Mouse (Mus musculus) heart, embryonic 13.5 days (tissue): ENCODE data around the gene Drosha. TPM values are rescaled to one million over a fixed set of nuclear protein-coding genes. Genes with fewer than 3 reads are reported as not detected.

ENCODE experiments used
- ATAC-seq: fragments of 200-750 bp; cut with Nextera tagmentation; 2 replicates; pipeline ENCODE4 v1.8.0; 2017; ENCODE audit warnings: moderate TSS enrichment; ENCODE audit not compliant: insufficient number of reproducible peaks, low FRiP score, low TSS enrichment; ENCODE audit errors: extremely low read depth
- H3K27ac ChIP-seq: fragments of 300-500 bp; sonication (generic); replicated peaks from 2 replicates; pipeline ENCODE4 v1.5.1; 2015; ENCODE audit warnings: moderate library complexity, mild to moderate bottlenecking, inconsistent platforms
- H3K27me3 ChIP-seq: fragments of 300-500 bp; sonication (generic); replicated peaks from 2 replicates; pipeline ENCODE4 v1.6.1; 2015; ENCODE audit warnings: mild to moderate bottlenecking, inconsistent platforms
- H3K36me3 ChIP-seq: fragments of 300-500 bp; sonication (generic); 2 replicates; pipeline ENCODE4 v1.6.1; 2015; ENCODE audit warnings: mild to moderate bottlenecking, inconsistent platforms
- H3K4me1 ChIP-seq: fragments of 300-500 bp; sonication (generic); 2 replicates; pipeline ENCODE4 v1.6.1; 2015; ENCODE audit warnings: inconsistent platforms
- H3K4me2 ChIP-seq: fragments of 300-500 bp; sonication (generic); 2 replicates; pipeline ENCODE4 v1.6.1; 2015; ENCODE audit warnings: inconsistent platforms, mild to moderate bottlenecking, moderate library complexity
- H3K4me3 ChIP-seq: fragments of 300-500 bp; sonication (generic); 2 replicates; pipeline ENCODE4 v1.5.1; 2015; ENCODE audit warnings: moderate library complexity, mild to moderate bottlenecking, inconsistent platforms
- H3K9ac ChIP-seq: fragments of 300-500 bp; sonication (generic); 2 replicates; pipeline ENCODE4 v1.6.1; 2015; ENCODE audit warnings: inconsistent platforms, mild to moderate bottlenecking, moderate library complexity
- H3K9me3 ChIP-seq: fragments of 300-500 bp; sonication (generic); 2 replicates; pipeline ENCODE4 v1.6.1; 2016; ENCODE audit warnings: inconsistent platforms
- WGBS: fragments of 180-500 bp; shearing (Covaris S2); methylation state at CpG from one replicate; pipeline ENCODE4 v1.1.7; 2015; ENCODE audit warnings: mixed read lengths; 5-methylcytosine and 5-hydroxymethylcytosine counted together
- polyA plus RNA-seq: library from polyadenylated mRNA; unstranded; fragments of >200 nt; fragmentation: Nextera tagmentation; extraction: Ambion mirVana; gene quantifications from 2 replicates; pipeline ENCODE4 v1.2.1, GENCODE M21; 2015

The Drosha gene
- polyA plus RNA-seq, 1 experiment from 2014 or later, result 25.5 TPM

GRCm38 (mm10) chr15:12863669-12864068, 39.1 kb downstream of the Drosha start:
- no peak for ATAC-seq
- H3K36me3 ChIP-seq, result peaks cover 83% of the 10 kb centered on the region
- 32% methylated on average over 1 of the region's 1 CpGs for WGBS

GRCm38 (mm10) chr15:12865595-12866314, 41.1 kb downstream of the Drosha start:
- Histone ChIP-seq H3K27me3 (no peaks in the 10 kb centered on the region), H3K27ac (no peak overlapping the region; the same call in 1 of the 2 replicates), H3K4me1 (peaks cover 19% of the 10 kb centered on the region), H3K9ac (no peak overlapping the region), H3K9me3 (no peaks in the 10 kb centered on the region), H3K36me3 (peaks cover 78% of the 10 kb centered on the region), H3K4me2 (no peak overlapping the region), H3K4me3 (no peak overlapping the region)
- ATAC-seq, result no peak
- 67% methylated on average over 7 of the region's 7 CpGs for WGBS

More at GRCm38 (mm10) chr15:12863669-12864068, 39.1 kb downstream of the Drosha start:
- Histone ChIP-seq H3K27ac (no peak overlapping the region), H3K9ac (0 out of 2 replicates have a peak overlapping the region, but pooled peaks have one; percentile 6), H3K27me3 (no peaks in the 10 kb centered on the region), H3K4me1 (peaks cover 19% of the 10 kb centered on the region), H3K4me3 (no peak overlapping the region), H3K9me3 (no peaks in the 10 kb centered on the region), H3K4me2 (no peak overlapping the region)

DNA sequence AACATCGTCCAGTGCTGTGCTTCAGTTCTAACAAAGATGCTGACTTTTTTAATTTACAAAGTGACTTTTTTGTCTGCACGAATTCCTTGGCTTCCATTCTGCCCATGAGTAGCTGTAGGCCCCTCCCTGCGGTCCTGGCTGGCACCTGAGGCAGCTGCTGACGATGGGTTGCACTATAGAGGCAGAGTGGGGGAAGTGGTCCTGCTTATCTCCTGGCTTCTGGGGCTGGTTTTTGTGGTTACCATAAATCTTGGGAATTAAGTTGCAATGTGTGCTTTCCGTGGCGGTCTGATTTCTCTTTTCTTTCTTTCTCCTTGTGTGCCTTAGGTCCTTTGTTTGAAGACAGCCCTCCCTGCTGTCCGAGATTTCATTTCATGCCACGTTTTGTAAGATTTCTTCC, 42.7 kb downstream of the Drosha start:
- H3K27me3 ChIP-seq, result no peaks in the 10 kb centered on the region
- peaks cover 75% of the 10 kb centered on the region for H3K36me3 ChIP-seq
- peaks cover 19% of the 10 kb centered on the region for H3K4me1 ChIP-seq
- H3K27ac ChIP-seq, result no peak overlapping the region
- no peak overlapping the region for H3K9ac ChIP-seq
- WGBS, result 79% methylated on average over 8 of the region's 8 CpGs
- H3K4me2 ChIP-seq, result no peak overlapping the region
- ATAC-seq, result no peak
- H3K9me3 ChIP-seq, result no peaks in the 10 kb centered on the region
- no peak overlapping the region for H3K4me3 ChIP-seq

- H3K9me3 ChIP-seq, result no peaks in the 10 kb centered on the region
- peaks cover 70% of the 10 kb centered on the region for H3K36me3 ChIP-seq
- ATAC-seq, result no peak
- H3K27me3 ChIP-seq, result no peaks in the 10 kb centered on the region
- no peak overlapping the region for H3K27ac ChIP-seq
- 83% methylated on average over 18 of the region's 18 CpGs for WGBS
- peaks cover 8% of the 10 kb centered on the region for H3K4me1 ChIP-seq
- no peak overlapping the region for H3K4me3 ChIP-seq
- H3K9ac ChIP-seq, result no peak overlapping the region
- H3K4me2 ChIP-seq, result no peak overlapping the region
Measured at GRCm38 (mm10) chr15:12875442-12876176, 51.0 kb downstream of the Drosha start.

- Histone ChIP-seq H3K27ac (no peak overlapping the region), H3K9ac (no peak overlapping the region), H3K9me3 (no peaks in the 10 kb centered on the region), H3K36me3 (peaks cover 69% of the 10 kb centered on the region), H3K4me2 (no peak overlapping the region), H3K4me1 (peaks cover 8% of the 10 kb centered on the region), H3K27me3 (no peaks in the 10 kb centered on the region), H3K4me3 (no peak overlapping the region)
- no peak for ATAC-seq
- WGBS, result 78% methylated on average over 2 of the region's 2 CpGs
Measured at GRCm38 (mm10) chr15:12876266-12876665, 51.7 kb downstream of the Drosha start.

DNA sequence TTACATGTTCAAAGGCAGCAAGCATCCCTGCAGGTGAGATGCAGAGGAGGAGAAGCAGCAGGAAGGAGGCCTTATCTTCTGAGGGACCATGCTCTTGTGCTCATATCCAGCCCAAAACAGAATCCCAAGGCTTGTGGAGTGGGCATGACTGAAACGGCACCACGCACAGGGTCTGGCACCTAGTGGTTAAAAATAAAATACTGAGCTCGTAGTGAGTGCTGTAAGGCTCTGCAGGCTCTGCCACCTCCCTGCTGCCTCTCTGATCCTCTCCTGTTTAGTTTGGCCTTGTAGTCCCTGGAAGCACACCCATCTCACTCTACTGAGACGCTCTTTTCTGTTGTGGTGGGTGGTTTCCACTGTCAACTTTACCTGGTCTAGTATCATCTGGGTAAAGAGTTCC, 52.3 kb downstream of the Drosha start:
- Histone ChIP-seq H3K4me2 (no peak overlapping the region), H3K9me3 (no peaks in the 10 kb centered on the region), H3K4me3 (no peak overlapping the region), H3K36me3 (peaks cover 68% of the 10 kb centered on the region), H3K9ac (no peak overlapping the region), H3K4me1 (peaks cover 8% of the 10 kb centered on the region), H3K27ac (no peak overlapping the region), H3K27me3 (no peaks in the 10 kb centered on the region)
- 80% methylated on average over 4 of the region's 4 CpGs for WGBS
- no peak for ATAC-seq

DNA sequence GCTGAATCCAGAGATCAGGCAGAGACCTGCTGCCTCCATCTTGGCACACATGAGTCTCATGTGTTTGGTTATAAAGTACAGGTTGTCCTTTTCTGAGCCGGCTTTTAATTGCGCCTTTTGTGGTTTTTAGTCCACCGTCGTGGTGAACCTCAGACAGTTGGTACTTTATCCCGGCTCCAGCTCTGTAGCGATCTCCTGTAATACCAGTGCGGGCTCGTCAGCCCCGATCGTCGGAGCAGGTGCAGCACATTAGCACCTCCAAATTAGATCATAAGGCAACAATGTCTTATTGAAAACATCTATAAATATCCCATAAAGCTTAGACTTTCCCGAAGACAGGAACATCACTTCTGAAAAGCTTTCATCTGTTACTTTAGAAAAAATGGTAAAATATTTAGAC, 53.3 kb downstream of the Drosha start:
- ATAC-seq, result no peak
- H3K27ac ChIP-seq, result no peak overlapping the region
- H3K27me3 ChIP-seq, result no peaks in the 10 kb centered on the region
- H3K36me3 ChIP-seq, result peaks cover 78% of the 10 kb centered on the region
- peaks cover 8% of the 10 kb centered on the region for H3K4me1 ChIP-seq
- no peak overlapping the region for H3K4me3 ChIP-seq
- WGBS, result 91% methylated on average over 12 of the region's 12 CpGs
- no peak overlapping the region for H3K9ac ChIP-seq
- no peaks in the 10 kb centered on the region for H3K9me3 ChIP-seq
- H3K4me2 ChIP-seq, result no peak overlapping the region

DNA sequence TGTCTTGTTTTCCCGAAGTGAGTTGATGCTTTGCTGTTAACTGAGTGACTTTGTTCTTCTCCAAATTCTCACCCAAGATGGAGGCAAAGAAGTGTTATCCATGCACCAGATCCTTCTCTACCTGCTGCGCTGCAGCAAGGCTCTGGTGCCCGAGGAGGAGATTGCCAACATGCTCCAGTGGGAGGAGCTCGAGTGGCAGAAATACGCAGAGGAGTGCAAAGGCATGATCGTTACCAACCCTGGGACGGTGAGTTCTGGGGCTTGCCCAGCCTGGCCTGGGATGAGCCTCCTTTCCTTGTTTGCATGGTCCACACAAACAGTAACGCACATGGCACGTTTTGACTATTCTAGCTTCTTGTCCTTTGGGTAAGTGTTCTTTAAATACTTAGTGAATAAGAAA, 54.0 kb downstream of the Drosha start:
- Histone ChIP-seq H3K4me2 (no peak overlapping the region), H3K4me1 (peaks cover 2% of the 10 kb centered on the region; the same call in 1 of the 2 replicates), H3K27ac (no peak overlapping the region), H3K27me3 (no peaks in the 10 kb centered on the region), H3K4me3 (no peak overlapping the region), H3K36me3 (peaks cover 84% of the 10 kb centered on the region), H3K9me3 (no peaks in the 10 kb centered on the region), H3K9ac (no peak overlapping the region)
- ATAC-seq, result no peak
- 91% methylated on average over 9 of the region's 9 CpGs for WGBS

- no peak overlapping the region for H3K9ac ChIP-seq
- no peaks in the 10 kb centered on the region for H3K27me3 ChIP-seq
- H3K36me3 ChIP-seq, result peaks cover 89% of the 10 kb centered on the region
- no peak overlapping the region for H3K4me3 ChIP-seq
- H3K4me2 ChIP-seq, result no peak overlapping the region
- 85% methylated on average over 8 of the region's 8 CpGs for WGBS
- no peaks in the 10 kb centered on the region for H3K4me1 ChIP-seq
- no peaks in the 10 kb centered on the region for H3K9me3 ChIP-seq
- ATAC-seq, result no peak
- no peak overlapping the region for H3K27ac ChIP-seq
Measured at GRCm38 (mm10) chr15:12879937-12880336, 55.3 kb downstream of the Drosha start.

DNA sequence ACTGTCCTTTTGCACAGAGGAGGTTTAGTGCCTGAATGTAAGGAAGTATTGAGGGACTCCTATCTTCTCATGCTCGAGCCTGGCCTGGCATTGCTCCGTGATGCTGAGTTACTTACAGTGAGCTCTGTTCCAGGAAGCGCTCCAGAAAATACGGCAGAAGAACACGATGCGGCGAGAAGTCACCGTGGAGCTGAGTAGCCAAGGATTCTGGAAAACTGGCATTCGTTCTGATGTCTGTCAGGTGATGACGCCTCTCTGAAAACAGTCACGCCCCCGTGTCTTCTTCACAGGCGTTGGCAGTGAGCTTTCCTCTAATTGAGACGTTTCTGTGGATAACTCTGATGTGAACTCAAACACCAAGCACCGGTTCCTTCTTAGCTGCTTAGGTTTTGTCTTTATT, 60.2 kb downstream of the Drosha start:
- no peak overlapping the region for H3K27ac ChIP-seq
- no peak overlapping the region for H3K4me2 ChIP-seq
- no peaks in the 10 kb centered on the region for H3K27me3 ChIP-seq
- 78% methylated on average over 15 of the region's 15 CpGs for WGBS
- no peaks in the 10 kb centered on the region for H3K9me3 ChIP-seq
- no peaks in the 10 kb centered on the region for H3K4me1 ChIP-seq
- no peak for ATAC-seq
- H3K9ac ChIP-seq, result no peak overlapping the region
- peaks cover 95% of the 10 kb centered on the region for H3K36me3 ChIP-seq
- H3K4me3 ChIP-seq, result no peak overlapping the region

GRCm38 (mm10) chr15:12885361-12885760, 60.7 kb downstream of the Drosha start:
- no peak overlapping the region for H3K9ac ChIP-seq
- no peaks in the 10 kb centered on the region for H3K9me3 ChIP-seq
- H3K36me3 ChIP-seq, result peaks cover 94% of the 10 kb centered on the region

More at GRCm38 (mm10) chr15:12885361-12885760, 60.7 kb downstream of the Drosha start:
- H3K4me1 ChIP-seq, result no peaks in the 10 kb centered on the region
- 91% methylated on average over 11 of the region's 11 CpGs for WGBS
- H3K27me3 ChIP-seq, result no peaks in the 10 kb centered on the region
- no peak overlapping the region for H3K4me3 ChIP-seq
- no peak for ATAC-seq
- no peak overlapping the region for H3K4me2 ChIP-seq
- no peak overlapping the region for H3K27ac ChIP-seq
